Mouse (Mus musculus) urinary bladder, postnatal 25 days (tissue): ENCODE measurements around the gene Ergic1.

ENCODE experiments used
- DNase-seq: peaks from one replicate; pipeline ENCODE4 v3.0.0; 2022; ENCODE audit warnings: low spot score

Gene Ergic1

GRCm38 (mm10) chr17:26703671-26704070 is 142.4 kb downstream of the Ergic1 start:
- DNase-seq, result no peak

GRCm38 (mm10) chr17:26705463-26706359 is 144.4 kb downstream of the Ergic1 start:
- DNase-seq, result no peak
